Mouse (Mus musculus) midbrain, embryonic 13.5 days (tissue): Measurements from ENCODE around the gene Clca3a1. TPM values are rescaled to one million over a fixed set of nuclear protein-coding genes. Genes with fewer than 3 reads are reported as not detected.
"Not testable (repeated sequence)": the region's sequence is repeated elsewhere in the genome, so short reads cannot be mapped to it uniquely, and the experiment has no call there.

ENCODE experiments used
- ATAC-seq: fragments of 200-750 bp; cut with Nextera tagmentation; 2 replicates; pipeline ENCODE4 v1.8.0; 2017; ENCODE audit warnings: mild to moderate bottlenecking, moderate TSS enrichment, moderate library complexity
- H3K27ac ChIP-seq: fragments of 300-500 bp; sonication (generic); 2 replicates; pipeline ENCODE4 v1.5.1; 2015; ENCODE audit warnings: inconsistent platforms, mild to moderate bottlenecking, moderate library complexity
- H3K27me3 ChIP-seq: fragments of 300-500 bp; sonication (generic); 2 replicates; pipeline ENCODE4 v1.6.1; 2015; ENCODE audit warnings: mild to moderate bottlenecking, inconsistent platforms
- H3K36me3 ChIP-seq: fragments of 300-500 bp; sonication (generic); 2 replicates; pipeline ENCODE4 v1.6.1; 2015; ENCODE audit warnings: mild to moderate bottlenecking, inconsistent platforms
- H3K4me1 ChIP-seq: fragments of 300-500 bp; sonication (generic); replicated peaks from 2 replicates; pipeline ENCODE4 v1.6.1; 2015; ENCODE audit warnings: inconsistent platforms
- H3K4me2 ChIP-seq: fragments of 300-500 bp; sonication (generic); replicated peaks from 2 replicates; pipeline ENCODE4 v1.6.1; 2015; ENCODE audit warnings: moderate library complexity, mild to moderate bottlenecking, inconsistent platforms
- H3K4me3 ChIP-seq: fragments of 300-500 bp; sonication (generic); replicated peaks from 2 replicates; pipeline ENCODE4 v1.5.1; 2015; ENCODE audit warnings: mild to moderate bottlenecking, inconsistent platforms
- H3K9ac ChIP-seq: fragments of 300-500 bp; sonication (generic); replicated peaks from 2 replicates; pipeline ENCODE4 v1.6.1; 2015; ENCODE audit warnings: mild to moderate bottlenecking, inconsistent platforms
- H3K9me3 ChIP-seq: fragments of 300-500 bp; sonication (generic); 2 replicates; pipeline ENCODE4 v1.6.1; 2016; ENCODE audit warnings: mild to moderate bottlenecking, inconsistent platforms
- WGBS: fragments of 180-500 bp; shearing (Covaris S2); methylation state at CpG from one replicate; pipeline ENCODE4 v1.1.7; 2015; 5-methylcytosine and 5-hydroxymethylcytosine counted together
- polyA plus RNA-seq: library from polyadenylated mRNA; unstranded; fragments of >200 nt; fragmentation: Nextera tagmentation; extraction: Ambion mirVana; gene quantifications from 2 replicates; pipeline ENCODE4 v1.2.1, GENCODE M21; 2015

Clca3a1 gene
- polyA plus RNA-seq, 1 experiment from 2014 or later, result 0.17 TPM

DNA sequence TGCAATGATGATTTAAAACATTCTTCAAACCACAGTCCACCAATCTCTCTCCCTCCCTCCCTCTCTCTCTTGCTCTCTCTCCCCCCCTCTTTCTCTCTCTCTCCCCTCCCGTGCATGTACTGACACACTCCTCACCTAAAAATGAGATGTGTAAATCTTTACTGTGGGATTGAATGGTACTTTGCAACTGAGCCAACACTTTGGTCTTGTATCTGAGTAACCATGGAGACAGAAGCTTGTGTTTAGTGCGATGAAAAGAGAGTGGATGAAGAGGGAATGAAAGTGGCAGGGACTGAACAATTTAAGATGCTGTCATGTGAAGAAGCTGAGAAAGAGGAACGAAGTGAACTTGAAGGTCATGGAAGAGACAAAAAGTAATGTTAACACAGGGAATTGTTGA, 13.1 kb downstream of the Clca3a1 start:
- H3K9ac ChIP-seq, H3K9me3 ChIP-seq: not testable (repeated sequence)
- ATAC-seq, result peak; percentile 56

DNA sequence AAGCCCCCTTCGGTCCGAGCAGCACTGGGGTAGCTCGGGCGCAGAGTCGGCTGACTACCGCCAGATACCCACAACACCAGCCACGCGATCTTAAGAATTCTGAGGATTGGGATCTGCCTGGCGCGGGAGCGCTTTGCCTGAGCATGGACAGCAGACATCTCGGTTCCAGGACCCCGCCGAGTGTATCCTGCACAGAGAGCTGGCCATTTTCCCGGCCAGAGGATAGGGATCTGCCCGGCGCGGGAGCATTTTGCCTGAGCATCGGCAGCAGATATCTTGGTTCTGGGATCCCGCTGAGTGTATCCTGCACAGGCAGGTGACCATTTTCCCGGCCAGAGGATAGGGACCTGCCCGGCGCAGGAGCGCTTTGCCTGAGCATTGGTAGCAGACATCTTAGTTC, 22.4 kb downstream of the Clca3a1 start:
- not testable (repeated sequence) for ATAC-seq, H3K36me3 ChIP-seq, H3K4me3 ChIP-seq, H3K4me2 ChIP-seq, H3K27ac ChIP-seq, H3K9me3 ChIP-seq, H3K27me3 ChIP-seq, H3K4me1 ChIP-seq, H3K9ac ChIP-seq
- WGBS, result 79% methylated on average over 24 of the region's 24 CpGs

More for the DNA sequence above, 13.1 kb downstream of the Clca3a1 start:
- 23% methylated on average over 3 of the region's 3 CpGs for WGBS
- not testable (repeated sequence) for H3K4me1 ChIP-seq, H3K4me3 ChIP-seq, H3K36me3 ChIP-seq, H3K4me2 ChIP-seq, H3K27ac ChIP-seq, H3K27me3 ChIP-seq

GRCm38 (mm10) chr3:144736831-144737230, 23.9 kb downstream of the Clca3a1 start:
- no peak overlapping the region for H3K9ac ChIP-seq
- WGBS, result 26% methylated on average over 9 of the region's 9 CpGs
- no peaks in the 10 kb centered on the region for H3K9me3 ChIP-seq
- H3K4me3 ChIP-seq, result no peak overlapping the region
- H3K27me3 ChIP-seq, result no peaks in the 10 kb centered on the region
- H3K27ac ChIP-seq, result no peak overlapping the region
- H3K4me1 ChIP-seq, result no peaks in the 10 kb centered on the region
- no peak overlapping the region for H3K4me2 ChIP-seq
- peak; percentile 24; the same call in 1 of the 2 replicates for ATAC-seq
- no peaks in the 10 kb centered on the region for H3K36me3 ChIP-seq

DNA sequence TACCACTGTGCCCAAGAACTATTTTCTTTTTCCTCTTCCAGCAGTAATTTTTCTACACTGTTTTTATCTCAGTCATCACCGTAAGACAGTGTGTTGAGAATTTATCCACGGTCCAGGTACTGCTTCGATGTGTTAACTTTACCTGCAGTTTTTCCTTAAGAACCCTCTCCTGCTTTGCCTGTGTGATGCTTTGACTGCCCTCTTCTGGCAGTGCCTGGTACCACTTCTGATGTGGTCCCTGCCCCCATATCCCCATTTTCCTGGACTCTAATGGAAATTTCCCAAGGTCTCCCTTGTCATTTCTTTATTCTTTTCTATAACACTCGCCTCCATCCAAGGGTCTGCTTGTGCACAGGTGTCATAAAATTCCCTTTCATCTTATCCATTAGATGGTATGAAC, 37.3 kb downstream of the Clca3a1 start:
- H3K4me1 ChIP-seq, result peaks cover 12% of the 10 kb centered on the region
- no peak overlapping the region for H3K9ac ChIP-seq
- no peak overlapping the region for H3K27ac ChIP-seq
- H3K36me3 ChIP-seq, result no peaks in the 10 kb centered on the region
- H3K27me3 ChIP-seq, result no peaks in the 10 kb centered on the region
- no peak for ATAC-seq
- H3K9me3 ChIP-seq, result no peaks in the 10 kb centered on the region
- 55% methylated on average over 4 of the region's 4 CpGs for WGBS
- H3K4me2 ChIP-seq, result no peak overlapping the region
- H3K4me3 ChIP-seq, result no peak overlapping the region

GRCm38 (mm10) chr3:144722566-144722965, 38.2 kb downstream of the Clca3a1 start:
- not testable (repeated sequence) for H3K9me3 ChIP-seq, ATAC-seq
- 96% methylated on average over 3 of the region's 3 CpGs for WGBS

GRCm38 (mm10) chr3:144721860-144722256, 38.9 kb downstream of the Clca3a1 start:
- Histone ChIP-seq H3K27ac (no peak overlapping the region), H3K9me3 (no peaks in the 10 kb centered on the region), H3K4me1 (peaks cover 24% of the 10 kb centered on the region), H3K9ac (no peak overlapping the region), H3K27me3 (no peaks in the 10 kb centered on the region), H3K36me3 (no peaks in the 10 kb centered on the region), H3K4me3 (no peak overlapping the region), H3K4me2 (no peak overlapping the region)
- no peak for ATAC-seq
- WGBS, result 90% methylated on average over 9 of the region's 9 CpGs

More at GRCm38 (mm10) chr3:144722566-144722965, 38.2 kb downstream of the Clca3a1 start:
- H3K4me3 ChIP-seq, H3K36me3 ChIP-seq, H3K4me2 ChIP-seq, H3K27ac ChIP-seq, H3K9ac ChIP-seq, H3K27me3 ChIP-seq: not testable (repeated sequence)
- H3K4me1 ChIP-seq, result peaks cover 20% of the 10 kb centered on the region

- H3K9me3 ChIP-seq, result no peaks in the 10 kb centered on the region
- H3K4me1 ChIP-seq, result peaks cover 29% of the 10 kb centered on the region
- WGBS, result 88% methylated on average over 10 of the region's 10 CpGs
- ATAC-seq, result no peak; the same call in 1 of the 2 replicates
- H3K36me3 ChIP-seq, result no peaks in the 10 kb centered on the region
- peak overlapping the region; percentile 80 for H3K4me3 ChIP-seq
- H3K27ac ChIP-seq, result peak overlapping the region; percentile 74
- H3K4me2 ChIP-seq, result peak overlapping the region; percentile 78
- H3K9ac ChIP-seq, result 0 out of 2 replicates have a peak overlapping the region, but pooled peaks have one; percentile 53
- no peaks in the 10 kb centered on the region for H3K27me3 ChIP-seq
Observed at GRCm38 (mm10) chr3:144721077-144721859, 39.5 kb downstream of the Clca3a1 start.

DNA sequence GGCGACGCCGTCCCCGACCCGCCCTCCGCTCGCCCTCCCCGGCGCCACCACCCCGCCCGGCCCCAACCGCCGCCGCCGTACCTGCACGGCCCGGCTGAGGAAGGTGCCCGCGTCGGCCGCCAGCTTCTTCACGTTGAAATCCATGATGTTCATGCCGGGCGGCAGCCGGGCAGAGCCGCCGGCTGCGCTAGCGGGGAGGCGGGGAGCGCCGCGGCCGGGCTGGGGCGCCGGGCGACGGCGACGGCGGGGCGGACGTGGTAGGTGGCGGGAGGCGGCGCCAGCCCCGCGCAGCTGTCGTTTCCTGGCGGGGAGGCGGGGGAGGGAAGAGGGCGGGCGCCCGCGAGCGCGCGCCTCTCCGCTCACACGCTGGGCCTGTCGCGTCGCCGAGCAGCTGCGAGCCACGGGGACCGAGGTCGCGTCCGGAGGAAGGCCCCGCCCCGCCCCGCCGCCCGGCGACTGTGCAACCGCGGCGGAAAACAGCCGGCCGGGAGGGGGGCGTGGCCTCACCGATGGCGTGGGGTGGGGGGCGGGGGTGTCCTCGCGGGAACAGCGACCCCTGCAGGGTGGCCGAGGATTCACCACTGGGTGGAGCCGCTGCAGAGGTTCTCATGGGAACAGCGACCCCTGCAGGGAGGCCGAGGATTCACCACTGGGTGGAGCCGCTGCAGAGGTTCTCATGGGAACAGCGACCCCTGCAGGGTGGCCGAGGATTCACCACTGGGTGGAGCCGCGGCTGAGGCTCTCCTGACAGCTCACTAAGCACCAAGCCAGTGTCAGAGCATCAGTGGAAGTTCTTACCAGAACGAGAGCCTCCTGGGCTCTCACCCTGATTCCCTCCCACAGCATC, 40.7 kb downstream of the Clca3a1 start, which contains the start of gene Sh3glb1:
TSS of gene Sh3glb1 (minus strand) at position 435 of the 847 bp plus-strand sequence.
- peak; percentile 93 for ATAC-seq
- under 1% methylated on average over 42 of the region's 98 CpGs for WGBS
- Histone ChIP-seq H3K4me3 (peak within 1 kb of the TSS; percentile 80), H3K36me3 (no peaks in the 10 kb centered on the region), H3K4me1 (peaks cover 36% of the 10 kb centered on the region), H3K4me2 (peak within 1 kb of the TSS; percentile 78), H3K27me3 (no peaks in the 10 kb centered on the region), H3K9ac (peak within 1 kb of the TSS; percentile 93), H3K27ac (peak within 1 kb of the TSS; percentile 99), H3K9me3 (no peaks in the 10 kb centered on the region)

DNA sequence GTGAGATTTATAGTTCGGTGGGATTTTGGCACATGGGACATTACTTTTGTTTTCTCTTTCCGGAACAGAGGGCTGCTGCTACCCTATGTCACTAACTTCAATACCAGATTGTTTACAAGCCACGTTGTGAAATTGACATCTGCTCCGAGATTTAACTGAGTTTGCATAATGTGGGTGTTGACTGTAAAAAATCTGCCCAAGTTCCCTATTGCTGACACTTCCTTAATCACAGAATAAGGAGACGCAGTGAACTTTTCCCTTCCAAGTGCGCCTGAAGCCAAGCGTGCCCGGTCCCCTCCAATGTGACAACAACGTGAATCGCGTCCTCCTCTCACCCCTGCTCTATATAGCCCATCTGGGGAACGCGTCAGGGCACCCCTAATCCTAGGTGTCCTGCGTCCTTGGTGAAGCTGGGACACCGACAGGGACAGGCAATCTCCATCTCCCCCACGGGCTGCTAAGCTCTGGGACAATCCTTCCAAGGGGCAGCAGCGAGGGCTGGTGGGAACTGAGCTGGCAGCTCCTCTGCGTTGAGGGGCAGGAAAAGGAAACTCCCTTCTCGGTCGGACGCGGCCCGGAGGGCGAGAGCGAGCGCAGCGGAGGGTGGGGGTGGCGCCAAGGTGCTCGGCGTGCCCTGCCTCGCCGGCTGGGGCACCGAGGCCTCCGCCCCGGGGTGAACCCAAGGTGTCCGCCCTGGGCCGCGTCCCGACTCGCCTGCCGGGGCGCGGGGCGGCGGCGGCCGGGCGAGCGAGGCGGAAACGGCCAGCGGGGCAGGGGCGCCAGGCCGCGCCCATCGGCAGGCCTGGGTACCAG, 41.5 kb downstream of the Clca3a1 start:
- peaks cover 39% of the 10 kb centered on the region for H3K4me1 ChIP-seq
- H3K36me3 ChIP-seq, result no peaks in the 10 kb centered on the region
- peak; percentile 73; the same call in 1 of the 2 replicates for ATAC-seq
- no peaks in the 10 kb centered on the region for H3K27me3 ChIP-seq
- 1% methylated on average over 43 of the region's 56 CpGs for WGBS
- H3K27ac ChIP-seq, result peak overlapping the region; percentile 99
- H3K9me3 ChIP-seq, result no peaks in the 10 kb centered on the region
- H3K4me2 ChIP-seq, result peak overlapping the region; percentile 78
- H3K9ac ChIP-seq, result peak overlapping the region; percentile 93
- peak overlapping the region; percentile 80 for H3K4me3 ChIP-seq

- peak overlapping the region; percentile 93 for H3K9ac ChIP-seq
- 24% methylated on average over 7 of the region's 7 CpGs for WGBS
- no peaks in the 10 kb centered on the region for H3K27me3 ChIP-seq
- ATAC-seq, result no peak
- peak overlapping the region; percentile 78 for H3K4me2 ChIP-seq
- H3K36me3 ChIP-seq, result no peaks in the 10 kb centered on the region
- H3K9me3 ChIP-seq, result no peaks in the 10 kb centered on the region
- peaks cover 39% of the 10 kb centered on the region for H3K4me1 ChIP-seq
- H3K4me3 ChIP-seq, result peak overlapping the region; percentile 80
- H3K27ac ChIP-seq, result no peak overlapping the region
Observed at GRCm38 (mm10) chr3:144718706-144719087, 42.1 kb downstream of the Clca3a1 start.

GRCm38 (mm10) chr3:144717835-144718234, 42.9 kb downstream of the Clca3a1 start:
- peaks cover 39% of the 10 kb centered on the region for H3K4me1 ChIP-seq

More at GRCm38 (mm10) chr3:144717835-144718234, 42.9 kb downstream of the Clca3a1 start:
- H3K36me3 ChIP-seq, result no peaks in the 10 kb centered on the region
- peak overlapping the region; percentile 13 for H3K4me3 ChIP-seq
- H3K9ac ChIP-seq, result no peak overlapping the region
- no peaks in the 10 kb centered on the region for H3K27me3 ChIP-seq
- WGBS, result 82% methylated on average over 6 of the region's 6 CpGs
- H3K4me2 ChIP-seq, result peak overlapping the region; percentile 36
- no peak overlapping the region for H3K27ac ChIP-seq
- H3K9me3 ChIP-seq, result no peaks in the 10 kb centered on the region
- no peak for ATAC-seq
